Mouse (Mus musculus): Measurements from ENCODE around the gene Polr3b. TPM values are rescaled to one million over a fixed set of nuclear protein-coding genes. Genes with fewer than 3 reads are reported as not detected.

Gene Polr3b
- polyA plus RNA-seq, 1 experiment from 2014 or later, result 10.5 TPM

GRCm38 (mm10) chr10:84727760-84728159 is 105.7 kb downstream of the Polr3b start:
- Histone ChIP-seq H3K4me2 (ENCODE audit: low read depth, low read length) (no peak overlapping the region), H3K4me1 (ENCODE audit: control insufficient read depth, insufficient read depth, low read length) (no peaks in the 10 kb centered on the region), H3K4me3 (ENCODE audit: low read length) (no peak overlapping the region), H3K9me3 (ENCODE audit: control insufficient read depth, low read length) (no peaks in the 10 kb centered on the region), H3K27me3 (replicated peaks; ENCODE audit: control insufficient read depth, insufficient read depth, low read length) (no peaks in the 10 kb centered on the region), H3K9ac (ENCODE audit: low read depth, low read length) (no peak overlapping the region), H3K27ac (ENCODE audit: low read length) (no peak overlapping the region), H3K36me3 (ENCODE audit: control insufficient read depth, insufficient read depth, low read length) (no peaks in the 10 kb centered on the region)
- no peak for ATAC-seq
- 81% methylated on average over 4 of the region's 4 CpGs for WGBS

DNA sequence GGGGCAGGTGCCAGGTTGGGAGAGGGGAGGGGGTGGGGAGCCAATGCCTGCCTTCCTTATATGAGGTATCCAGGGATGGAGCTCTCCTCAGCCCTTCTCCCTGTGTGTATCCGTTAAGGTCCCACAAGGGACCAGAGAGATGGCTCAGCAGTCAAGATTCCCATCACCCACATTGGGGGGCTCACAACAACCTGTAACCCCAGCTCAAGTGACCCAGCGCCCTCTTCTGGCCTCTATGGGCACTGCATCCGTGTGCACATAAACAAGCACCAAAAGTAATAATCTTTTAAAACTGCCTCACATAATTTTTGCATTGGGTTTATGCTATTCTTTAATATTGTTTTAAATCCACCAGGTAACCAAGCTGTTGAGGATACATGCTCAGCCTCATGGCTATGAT is 108.0 kb downstream of the Polr3b start:
- ATAC-seq, result no peak
- 84% methylated on average over 3 of the region's 3 CpGs for WGBS
- H3K36me3 ChIP-seq (ENCODE audit: control insufficient read depth, insufficient read depth, low read length), result no peaks in the 10 kb centered on the region
- no peak overlapping the region for H3K9ac ChIP-seq (ENCODE audit: low read depth, low read length)
- H3K4me1 ChIP-seq (ENCODE audit: control insufficient read depth, insufficient read depth, low read length), result no peaks in the 10 kb centered on the region; the same call in 1 of the 2 replicates
- H3K4me3 ChIP-seq (ENCODE audit: low read length), result no peak overlapping the region
- H3K4me2 ChIP-seq (ENCODE audit: low read depth, low read length), result no peak overlapping the region
- H3K27ac ChIP-seq (ENCODE audit: low read length), result no peak overlapping the region
- H3K27me3 ChIP-seq (replicated peaks; ENCODE audit: control insufficient read depth, insufficient read depth, low read length), result no peaks in the 10 kb centered on the region
- H3K9me3 ChIP-seq (ENCODE audit: control insufficient read depth, low read length), result no peaks in the 10 kb centered on the region

- 72% methylated on average over 9 of the region's 9 CpGs for WGBS
- H3K9me3 ChIP-seq (ENCODE audit: control insufficient read depth, low read length), result no peaks in the 10 kb centered on the region
- no peak for ATAC-seq
Measured at GRCm38 (mm10) chr10:84730956-84731355, 108.9 kb downstream of the Polr3b start.

DNA sequence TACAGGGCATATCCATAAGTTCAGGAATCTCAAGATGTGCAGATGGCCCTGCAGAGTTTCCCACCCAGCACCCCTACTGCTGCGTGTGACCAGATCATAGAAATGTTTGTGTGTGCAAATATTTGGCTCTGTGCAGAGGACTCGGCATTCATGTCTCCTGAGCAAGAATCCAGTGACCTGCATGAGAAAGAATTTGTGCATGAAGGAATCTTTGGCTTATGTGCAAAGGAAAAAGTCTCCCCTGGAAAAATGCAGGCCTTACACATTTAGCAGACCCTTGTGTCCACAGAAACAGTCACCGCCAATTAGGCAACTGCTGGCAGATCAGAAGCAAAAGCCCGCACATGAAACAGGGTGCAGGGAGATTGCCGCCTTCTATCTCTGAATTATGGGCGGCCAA is 111.4 kb downstream of the Polr3b start:
- Histone ChIP-seq H3K36me3 (ENCODE audit: control insufficient read depth, insufficient read depth, low read length) (no peaks in the 10 kb centered on the region), H3K4me1 (ENCODE audit: control insufficient read depth, insufficient read depth, low read length) (no peaks in the 10 kb centered on the region; the same call in 1 of the 2 replicates), H3K27me3 (replicated peaks; ENCODE audit: control insufficient read depth, insufficient read depth, low read length) (no peaks in the 10 kb centered on the region), H3K9me3 (ENCODE audit: control insufficient read depth, low read length) (no peaks in the 10 kb centered on the region), H3K27ac (ENCODE audit: low read length) (no peak overlapping the region), H3K4me3 (ENCODE audit: low read length) (no peak overlapping the region), H3K4me2 (ENCODE audit: low read depth, low read length) (no peak overlapping the region), H3K9ac (ENCODE audit: low read depth, low read length) (no peak overlapping the region)
- ATAC-seq, result no peak
- 28% methylated on average over 6 of the region's 6 CpGs for WGBS

More at GRCm38 (mm10) chr10:84730956-84731355, 108.9 kb downstream of the Polr3b start:
- H3K4me3 ChIP-seq (ENCODE audit: low read length), result no peak overlapping the region
- H3K9ac ChIP-seq (ENCODE audit: low read depth, low read length), result no peak overlapping the region
- no peak overlapping the region for H3K27ac ChIP-seq (ENCODE audit: low read length)
- no peaks in the 10 kb centered on the region; the same call in 1 of the 2 replicates for H3K4me1 ChIP-seq (ENCODE audit: control insufficient read depth, insufficient read depth, low read length)
- H3K4me2 ChIP-seq (ENCODE audit: low read depth, low read length), result no peak overlapping the region
- no peaks in the 10 kb centered on the region for H3K36me3 ChIP-seq (ENCODE audit: control insufficient read depth, insufficient read depth, low read length)
- no peaks in the 10 kb centered on the region for H3K27me3 ChIP-seq (replicated peaks; ENCODE audit: control insufficient read depth, insufficient read depth, low read length)

- WGBS, result 2% methylated on average over 66 of the region's 66 CpGs
- no peak overlapping the region for H3K27ac ChIP-seq (ENCODE audit: low read length)
- peaks cover 88% of the 10 kb centered on the region for H3K27me3 ChIP-seq (replicated peaks; ENCODE audit: control insufficient read depth, insufficient read depth, low read length)
- no peak for ATAC-seq
- H3K36me3 ChIP-seq (ENCODE audit: control insufficient read depth, insufficient read depth, low read length), result no peaks in the 10 kb centered on the region
- H3K4me3 ChIP-seq (ENCODE audit: low read length), result peak overlapping the region; percentile 33
- peak overlapping the region; percentile 38 for H3K4me2 ChIP-seq (ENCODE audit: low read depth, low read length)
- H3K9me3 ChIP-seq (ENCODE audit: control insufficient read depth, low read length), result no peaks in the 10 kb centered on the region
- H3K4me1 ChIP-seq (ENCODE audit: control insufficient read depth, insufficient read depth, low read length), result peaks cover 41% of the 10 kb centered on the region
- H3K9ac ChIP-seq (ENCODE audit: low read depth, low read length), result no peak overlapping the region
Measured at GRCm38 (mm10) chr10:84754851-84755785, 133.0 kb downstream of the Polr3b start.

- WGBS, result under 1% methylated on average over 24 of the region's 24 CpGs
- H3K4me1 ChIP-seq (ENCODE audit: control insufficient read depth, insufficient read depth, low read length), result peaks cover 44% of the 10 kb centered on the region
Measured at GRCm38 (mm10) chr10:84755786-84756203, 133.7 kb downstream of the Polr3b start, which contains the start of gene Rfx4. Gene Rfx4 (plus strand): TSS chr10:84756062.

GRCm38 (mm10) chr10:84756435-84757095 is 134.5 kb downstream of the Polr3b start:
- under 1% methylated on average over 42 of the region's 42 CpGs for WGBS
- H3K4me1 ChIP-seq (ENCODE audit: control insufficient read depth, insufficient read depth, low read length), result peaks cover 44% of the 10 kb centered on the region
- H3K9me3 ChIP-seq (ENCODE audit: control insufficient read depth, low read length), result no peaks in the 10 kb centered on the region
- H3K4me3 ChIP-seq (ENCODE audit: low read length), result peak overlapping the region; percentile 42
- no peak for ATAC-seq
- H3K9ac ChIP-seq (ENCODE audit: low read depth, low read length), result no peak overlapping the region
- H3K27me3 ChIP-seq (replicated peaks; ENCODE audit: control insufficient read depth, insufficient read depth, low read length), result peaks cover 89% of the 10 kb centered on the region
- no peak overlapping the region for H3K27ac ChIP-seq (ENCODE audit: low read length)
- peak overlapping the region; percentile 62 for H3K4me2 ChIP-seq (ENCODE audit: low read depth, low read length)
- no peaks in the 10 kb centered on the region for H3K36me3 ChIP-seq (ENCODE audit: control insufficient read depth, insufficient read depth, low read length)

More at GRCm38 (mm10) chr10:84755786-84756203, 133.7 kb downstream of the Polr3b start, which contains the start of gene Rfx4:
- H3K9me3 ChIP-seq (ENCODE audit: control insufficient read depth, low read length), result no peaks in the 10 kb centered on the region
- no peak within 1 kb of the TSS for H3K9ac ChIP-seq (ENCODE audit: low read depth, low read length)
- no peak within 1 kb of the TSS for H3K27ac ChIP-seq (ENCODE audit: low read length)
- H3K36me3 ChIP-seq (ENCODE audit: control insufficient read depth, insufficient read depth, low read length), result no peaks in the 10 kb centered on the region
- H3K27me3 ChIP-seq (replicated peaks; ENCODE audit: control insufficient read depth, insufficient read depth, low read length), result peaks cover 91% of the 10 kb centered on the region
- H3K4me2 ChIP-seq (ENCODE audit: low read depth, low read length), result peak within 1 kb of the TSS; percentile 62
- H3K4me3 ChIP-seq (ENCODE audit: low read length), result peak within 1 kb of the TSS; percentile 42
- no peak for ATAC-seq

- H3K9ac ChIP-seq (ENCODE audit: low read depth, low read length), result no peak overlapping the region
- peak overlapping the region; percentile 11; the same call in 1 of the 2 replicates for H3K4me3 ChIP-seq (ENCODE audit: low read length)
- H3K27me3 ChIP-seq (replicated peaks; ENCODE audit: control insufficient read depth, insufficient read depth, low read length), result peaks cover 84% of the 10 kb centered on the region
- H3K27ac ChIP-seq (ENCODE audit: low read length), result no peak overlapping the region
- H3K36me3 ChIP-seq (ENCODE audit: control insufficient read depth, insufficient read depth, low read length), result no peaks in the 10 kb centered on the region
- no peaks in the 10 kb centered on the region for H3K9me3 ChIP-seq (ENCODE audit: control insufficient read depth, low read length)
- 7% methylated on average over 22 of the region's 22 CpGs for WGBS
- H3K4me2 ChIP-seq (ENCODE audit: low read depth, low read length), result no peak overlapping the region; the same call in 1 of the 2 replicates
- peak; percentile 91 for ATAC-seq
- H3K4me1 ChIP-seq (ENCODE audit: control insufficient read depth, insufficient read depth, low read length), result peaks cover 44% of the 10 kb centered on the region
Measured at GRCm38 (mm10) chr10:84757426-84758199, 135.5 kb downstream of the Polr3b start.

DNA sequence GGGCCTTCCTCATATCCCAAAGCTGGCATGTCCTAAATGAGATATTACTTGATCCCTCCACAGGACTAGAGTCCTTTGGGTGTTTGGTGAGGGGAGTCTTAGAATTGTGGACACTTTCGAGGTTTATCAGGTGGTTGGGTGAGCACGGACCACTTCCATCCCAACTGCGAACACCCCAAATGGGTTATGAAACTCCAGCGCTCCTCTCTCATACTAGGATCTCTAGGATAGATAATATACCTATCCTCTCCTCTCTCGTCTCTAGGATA is 136.0 kb downstream of the Polr3b start:
- H3K4me1 ChIP-seq (ENCODE audit: control insufficient read depth, insufficient read depth, low read length), result peaks cover 44% of the 10 kb centered on the region
- H3K27ac ChIP-seq (ENCODE audit: low read length), result no peak overlapping the region
- no peak for ATAC-seq
- H3K9ac ChIP-seq (ENCODE audit: low read depth, low read length), result no peak overlapping the region
- no peak overlapping the region for H3K4me2 ChIP-seq (ENCODE audit: low read depth, low read length)
- H3K36me3 ChIP-seq (ENCODE audit: control insufficient read depth, insufficient read depth, low read length), result no peaks in the 10 kb centered on the region
- H3K4me3 ChIP-seq (ENCODE audit: low read length), result no peak overlapping the region
- WGBS, result 9% methylated on average over 5 of the region's 5 CpGs
- H3K27me3 ChIP-seq (replicated peaks; ENCODE audit: control insufficient read depth, insufficient read depth, low read length), result peaks cover 79% of the 10 kb centered on the region
- no peaks in the 10 kb centered on the region for H3K9me3 ChIP-seq (ENCODE audit: control insufficient read depth, low read length)
